Mouse (Mus musculus): ENCODE measurements around the gene Tmem101.
"Not testable (repeated sequence)": the region's sequence is repeated elsewhere in the genome, so short reads cannot be mapped to it uniquely, and the experiment has no call there.

Tmem101 gene

GRCm38 (mm10) chr11:102156039-102156785 lies at the start of gene Tmem101:
Tmem101 (minus strand) TSS chr11:102156404.
- peak; percentile 49 to 71 for DNase-seq

GRCm38 (mm10) chr11:102201408-102201821 lies 45.2 kb upstream of the Tmem101 start:
- DNase-seq: peak in 1 of 2 experiments; percentile 2

- DNase-seq: no peak
Measured at GRCm38 (mm10) chr11:102199856-102200255, 43.7 kb upstream of the Tmem101 start.

GRCm38 (mm10) chr11:102198245-102198644 lies 42.0 kb upstream of the Tmem101 start:
- no peak for DNase-seq

GRCm38 (mm10) chr11:102196018-102196797 lies 40.0 kb upstream of the Tmem101 start:
- DNase-seq: no peak

- DNase-seq: no peak
Measured at GRCm38 (mm10) chr11:102193657-102194440, 37.6 kb upstream of the Tmem101 start.

- DNase-seq: no peak
Measured at GRCm38 (mm10) chr11:102190848-102191247, 34.6 kb upstream of the Tmem101 start.

- peak; percentile 65 to 75 for DNase-seq
Measured at GRCm38 (mm10) chr11:102189461-102190436, 33.5 kb upstream of the Tmem101 start, which contains the start of gene G6pc3. G6pc3 (plus strand) TSS chr11:102189620.

- DNase-seq: no peak
Measured at GRCm38 (mm10) chr11:102188980-102189379, 32.8 kb upstream of the Tmem101 start.

GRCm38 (mm10) chr11:102186235-102186634 lies 30.0 kb upstream of the Tmem101 start:
- DNase-seq: no peak

- DNase-seq: no peak
Measured at GRCm38 (mm10) chr11:102185677-102186076, 29.5 kb upstream of the Tmem101 start.

GRCm38 (mm10) chr11:102184646-102185495 lies 28.7 kb upstream of the Tmem101 start, which contains the start of gene Lsm12:
Lsm12 (minus strand) TSS chr11:102185296.
- DNase-seq: peak; percentile 93 to 94

GRCm38 (mm10) chr11:102184253-102184645 lies 28.0 kb upstream of the Tmem101 start:
- no peak for DNase-seq

- no peak for DNase-seq
Measured at GRCm38 (mm10) chr11:102179836-102180235, 23.6 kb upstream of the Tmem101 start.

- no peak for DNase-seq
Measured at GRCm38 (mm10) chr11:102168689-102169088, 12.5 kb upstream of the Tmem101 start.

GRCm38 (mm10) chr11:102167539-102167938 lies 11.3 kb upstream of the Tmem101 start:
- no peak for DNase-seq

GRCm38 (mm10) chr11:102165971-102166722 lies 9.9 kb upstream of the Tmem101 start:
- DNase-seq: no peak

- DNase-seq: no peak
Measured at GRCm38 (mm10) chr11:102159781-102160180, 3.6 kb upstream of the Tmem101 start.

- DNase-seq: not testable (repeated sequence)
Measured at GRCm38 (mm10) chr11:102158024-102158423, 1.8 kb upstream of the Tmem101 start.

GRCm38 (mm10) chr11:102156786-102157089 lies 534 bp upstream of the Tmem101 start:
- no peak for DNase-seq

Data from thymus, adult 18-20 months (tissue).